Mouse (Mus musculus): ENCODE results near the gene Poldip2. TPM values are rescaled to one million over a fixed set of nuclear protein-coding genes. Genes with fewer than 3 reads are reported as not detected.
A peak's percentile ranks its signal among the peaks of the same experiment; 100 is the strongest.

Poldip2 gene
- polyA plus RNA-seq, 1 experiment, result 106 TPM

- TF ChIP-seq CTCF (IDR thresholded peaks at IDR 0.05; ENCODE audit: borderline replicate concordance, extremely low read depth, insufficient read depth, insufficient read length) (no peak), POLR2A (IDR thresholded peaks at IDR 0.05; ENCODE audit: borderline replicate concordance, extremely low read depth, insufficient read depth, insufficient read length, poor library complexity, severe bottlenecking) (no peak)
- no peak for DNase-seq (ENCODE audit: low read depth)
These were observed 35.9 kb downstream of the Poldip2 start for GRCm38 (mm10) chr11:78547718-78548460.

GRCm38 (mm10) chr11:78549491-78549987, 37.5 kb downstream of the Poldip2 start:
- DNase-seq (ENCODE audit: low read depth), result no peak
- TF ChIP-seq POLR2A (IDR thresholded peaks at IDR 0.05; ENCODE audit: borderline replicate concordance, extremely low read depth, insufficient read depth, insufficient read length, poor library complexity, severe bottlenecking) (no peak), CTCF (IDR thresholded peaks at IDR 0.05; ENCODE audit: borderline replicate concordance, extremely low read depth, insufficient read depth, insufficient read length) (no peak)

GRCm38 (mm10) chr11:78550168-78551058, 38.4 kb downstream of the Poldip2 start, which contains the start of gene Tmem97:
Gene Tmem97, minus strand, starts transcription at chr11:78550777.
- TF ChIP-seq POLR2A (IDR thresholded peaks at IDR 0.05; ENCODE audit: borderline replicate concordance, extremely low read depth, insufficient read depth, insufficient read length, poor library complexity, severe bottlenecking) (peak; percentile 82), CTCF (IDR thresholded peaks at IDR 0.05; ENCODE audit: borderline replicate concordance, extremely low read depth, insufficient read depth, insufficient read length) (no peak)
- DNase-seq (ENCODE audit: low read depth), result peak; percentile 99

GRCm38 (mm10) chr11:78551059-78551398, 39.0 kb downstream of the Poldip2 start:
- DNase-seq (ENCODE audit: low read depth), result no peak
- TF ChIP-seq POLR2A (IDR thresholded peaks at IDR 0.05; ENCODE audit: borderline replicate concordance, extremely low read depth, insufficient read depth, insufficient read length, poor library complexity, severe bottlenecking), result no peak
- TF ChIP-seq CTCF (IDR thresholded peaks at IDR 0.05; ENCODE audit: borderline replicate concordance, extremely low read depth, insufficient read depth, insufficient read length), result no peak

- TF ChIP-seq CTCF (IDR thresholded peaks at IDR 0.05; ENCODE audit: borderline replicate concordance, extremely low read depth, insufficient read depth, insufficient read length) (no peak), POLR2A (IDR thresholded peaks at IDR 0.05; ENCODE audit: borderline replicate concordance, extremely low read depth, insufficient read depth, insufficient read length, poor library complexity, severe bottlenecking) (no peak)
- DNase-seq (ENCODE audit: low read depth), result no peak
These were observed 43.6 kb downstream of the Poldip2 start for GRCm38 (mm10) chr11:78555623-78556022.

- TF ChIP-seq POLR2A (IDR thresholded peaks at IDR 0.05; ENCODE audit: borderline replicate concordance, extremely low read depth, insufficient read depth, insufficient read length, poor library complexity, severe bottlenecking), result no peak
- no peak for TF ChIP-seq CTCF (IDR thresholded peaks at IDR 0.05; ENCODE audit: borderline replicate concordance, extremely low read depth, insufficient read depth, insufficient read length)
- DNase-seq (ENCODE audit: low read depth), result no peak
These were observed 44.1 kb downstream of the Poldip2 start for GRCm38 (mm10) chr11:78556070-78556469.

GRCm38 (mm10) chr11:78557241-78557640, 45.2 kb downstream of the Poldip2 start:
- peak; percentile 44; the same call in 1 of the 2 replicates for TF ChIP-seq CTCF (IDR thresholded peaks at IDR 0.05; ENCODE audit: borderline replicate concordance, extremely low read depth, insufficient read depth, insufficient read length)
- no peak for TF ChIP-seq POLR2A (IDR thresholded peaks at IDR 0.05; ENCODE audit: borderline replicate concordance, extremely low read depth, insufficient read depth, insufficient read length, poor library complexity, severe bottlenecking)
- DNase-seq (ENCODE audit: low read depth), result no peak

- TF ChIP-seq CTCF (IDR thresholded peaks at IDR 0.05; ENCODE audit: borderline replicate concordance, extremely low read depth, insufficient read depth, insufficient read length), result peak; percentile 86; the same call in 1 of the 2 replicates
- no peak for TF ChIP-seq POLR2A (IDR thresholded peaks at IDR 0.05; ENCODE audit: borderline replicate concordance, extremely low read depth, insufficient read depth, insufficient read length, poor library complexity, severe bottlenecking)
- DNase-seq (ENCODE audit: low read depth), result peak; percentile 90
These were observed 48.5 kb downstream of the Poldip2 start for GRCm38 (mm10) chr11:78560447-78560846.

GRCm38 (mm10) chr11:78566775-78567174, 54.8 kb downstream of the Poldip2 start:
- DNase-seq (ENCODE audit: low read depth), result peak; percentile 15
- TF ChIP-seq CTCF (IDR thresholded peaks at IDR 0.05; ENCODE audit: borderline replicate concordance, extremely low read depth, insufficient read depth, insufficient read length) (no peak), POLR2A (IDR thresholded peaks at IDR 0.05; ENCODE audit: borderline replicate concordance, extremely low read depth, insufficient read depth, insufficient read length, poor library complexity, severe bottlenecking) (no peak)

- DNase-seq (ENCODE audit: low read depth), result no peak
- TF ChIP-seq POLR2A (IDR thresholded peaks at IDR 0.05; ENCODE audit: borderline replicate concordance, extremely low read depth, insufficient read depth, insufficient read length, poor library complexity, severe bottlenecking), result no peak
- no peak for TF ChIP-seq CTCF (IDR thresholded peaks at IDR 0.05; ENCODE audit: borderline replicate concordance, extremely low read depth, insufficient read depth, insufficient read length)
These were observed 55.6 kb downstream of the Poldip2 start for GRCm38 (mm10) chr11:78567614-78568013.

- TF ChIP-seq CTCF (IDR thresholded peaks at IDR 0.05; ENCODE audit: borderline replicate concordance, extremely low read depth, insufficient read depth, insufficient read length), result no peak
- no peak for TF ChIP-seq POLR2A (IDR thresholded peaks at IDR 0.05; ENCODE audit: borderline replicate concordance, extremely low read depth, insufficient read depth, insufficient read length, poor library complexity, severe bottlenecking)
- DNase-seq (ENCODE audit: low read depth), result no peak
These were observed 56.8 kb downstream of the Poldip2 start for GRCm38 (mm10) chr11:78568827-78569226.
